Mouse (Mus musculus) heart, embryonic 13.5 days (tissue): Measurements from ENCODE around the gene Psd. TPM values are rescaled to one million over a fixed set of nuclear protein-coding genes. Genes with fewer than 3 reads are reported as not detected.

Source experiments
- ATAC-seq: fragments of 200-750 bp; cut with Nextera tagmentation; 2 replicates; pipeline ENCODE4 v1.8.0; 2017; ENCODE audit warnings: moderate TSS enrichment; ENCODE audit not compliant: insufficient number of reproducible peaks, low FRiP score, low TSS enrichment; ENCODE audit errors: extremely low read depth
- H3K27ac ChIP-seq: fragments of 300-500 bp; sonication (generic); replicated peaks from 2 replicates; pipeline ENCODE4 v1.5.1; 2015; ENCODE audit warnings: moderate library complexity, mild to moderate bottlenecking, inconsistent platforms
- H3K27me3 ChIP-seq: fragments of 300-500 bp; sonication (generic); replicated peaks from 2 replicates; pipeline ENCODE4 v1.6.1; 2015; ENCODE audit warnings: mild to moderate bottlenecking, inconsistent platforms
- H3K36me3 ChIP-seq: fragments of 300-500 bp; sonication (generic); 2 replicates; pipeline ENCODE4 v1.6.1; 2015; ENCODE audit warnings: mild to moderate bottlenecking, inconsistent platforms
- H3K4me1 ChIP-seq: fragments of 300-500 bp; sonication (generic); 2 replicates; pipeline ENCODE4 v1.6.1; 2015; ENCODE audit warnings: inconsistent platforms
- H3K4me2 ChIP-seq: fragments of 300-500 bp; sonication (generic); 2 replicates; pipeline ENCODE4 v1.6.1; 2015; ENCODE audit warnings: inconsistent platforms, mild to moderate bottlenecking, moderate library complexity
- H3K4me3 ChIP-seq: fragments of 300-500 bp; sonication (generic); 2 replicates; pipeline ENCODE4 v1.5.1; 2015; ENCODE audit warnings: moderate library complexity, mild to moderate bottlenecking, inconsistent platforms
- H3K9ac ChIP-seq: fragments of 300-500 bp; sonication (generic); 2 replicates; pipeline ENCODE4 v1.6.1; 2015; ENCODE audit warnings: inconsistent platforms, mild to moderate bottlenecking, moderate library complexity
- H3K9me3 ChIP-seq: fragments of 300-500 bp; sonication (generic); 2 replicates; pipeline ENCODE4 v1.6.1; 2016; ENCODE audit warnings: inconsistent platforms
- WGBS: fragments of 180-500 bp; shearing (Covaris S2); methylation state at CpG from one replicate; pipeline ENCODE4 v1.1.7; 2015; ENCODE audit warnings: mixed read lengths; 5-methylcytosine and 5-hydroxymethylcytosine counted together
- polyA plus RNA-seq: library from polyadenylated mRNA; unstranded; fragments of >200 nt; fragmentation: Nextera tagmentation; extraction: Ambion mirVana; gene quantifications from 2 replicates; pipeline ENCODE4 v1.2.1, GENCODE M21; 2015

Psd gene
- polyA plus RNA-seq, 1 experiment from 2014 or later: 4.3 TPM

GRCm38 (mm10) chr19:46337719-46338330 lies 10.9 kb upstream of the Psd start:
- WGBS: 38% methylated on average over 15 of the region's 15 CpGs
- H3K27ac ChIP-seq: peak overlapping the region; percentile 48; the same call in 1 of the 2 replicates
- ATAC-seq: no peak

GRCm38 (mm10) chr19:46333906-46334305 lies 7.0 kb upstream of the Psd start:
- WGBS: 72% methylated on average over 3 of the region's 3 CpGs
- Histone ChIP-seq H3K27ac (no peak overlapping the region), H3K36me3 (peaks cover 27% of the 10 kb centered on the region), H3K9ac (no peak overlapping the region), H3K4me2 (no peak overlapping the region), H3K4me1 (peaks cover 25% of the 10 kb centered on the region), H3K27me3 (no peaks in the 10 kb centered on the region), H3K9me3 (no peaks in the 10 kb centered on the region), H3K4me3 (no peak overlapping the region)
- ATAC-seq: no peak

More at GRCm38 (mm10) chr19:46337719-46338330, 10.9 kb upstream of the Psd start:
- H3K27me3 ChIP-seq: 0 out of 2 replicates have a peak, but pooled peaks cover 10% of the 10 kb centered on the region
- H3K36me3 ChIP-seq: no peaks in the 10 kb centered on the region
- peak overlapping the region; percentile 88 for H3K4me2 ChIP-seq
- peak overlapping the region; percentile 91 for H3K9ac ChIP-seq
- H3K4me1 ChIP-seq: peaks cover 20% of the 10 kb centered on the region
- H3K9me3 ChIP-seq: no peaks in the 10 kb centered on the region
- H3K4me3 ChIP-seq: peak overlapping the region; percentile 87

GRCm38 (mm10) chr19:46332721-46333339 lies 5.9 kb upstream of the Psd start:
- 63% methylated on average over 7 of the region's 7 CpGs for WGBS
- no peak overlapping the region for H3K4me3 ChIP-seq
- H3K27ac ChIP-seq: no peak overlapping the region
- peaks cover 27% of the 10 kb centered on the region for H3K36me3 ChIP-seq
- H3K9me3 ChIP-seq: no peaks in the 10 kb centered on the region
- peaks cover 23% of the 10 kb centered on the region for H3K4me1 ChIP-seq
- no peak overlapping the region for H3K9ac ChIP-seq
- H3K27me3 ChIP-seq: no peaks in the 10 kb centered on the region
- ATAC-seq: no peak
- no peak overlapping the region for H3K4me2 ChIP-seq

GRCm38 (mm10) chr19:46331936-46332335 lies 5.0 kb upstream of the Psd start:
- Histone ChIP-seq H3K9me3 (no peaks in the 10 kb centered on the region), H3K4me3 (no peak overlapping the region), H3K36me3 (peaks cover 27% of the 10 kb centered on the region), H3K27ac (no peak overlapping the region), H3K4me1 (peaks cover 24% of the 10 kb centered on the region), H3K9ac (no peak overlapping the region), H3K4me2 (no peak overlapping the region), H3K27me3 (peaks cover 6% of the 10 kb centered on the region)
- no peak for ATAC-seq
- WGBS: 78% methylated on average over 3 of the region's 3 CpGs

GRCm38 (mm10) chr19:46331326-46331725 lies 4.4 kb upstream of the Psd start:
- ATAC-seq: no peak
- Histone ChIP-seq H3K4me2 (no peak overlapping the region), H3K9me3 (no peaks in the 10 kb centered on the region), H3K4me1 (peaks cover 28% of the 10 kb centered on the region), H3K36me3 (peaks cover 27% of the 10 kb centered on the region), H3K27ac (no peak overlapping the region), H3K9ac (no peak overlapping the region), H3K27me3 (peaks cover 12% of the 10 kb centered on the region), H3K4me3 (no peak overlapping the region)
- 83% methylated on average over 14 of the region's 14 CpGs for WGBS

GRCm38 (mm10) chr19:46330696-46331095 lies 3.7 kb upstream of the Psd start:
- WGBS: 86% methylated on average over 12 of the region's 12 CpGs

GRCm38 (mm10) chr19:46329951-46330350 lies 3.0 kb upstream of the Psd start:
- Histone ChIP-seq H3K36me3 (peaks cover 27% of the 10 kb centered on the region), H3K4me1 (peaks cover 28% of the 10 kb centered on the region), H3K4me3 (peak overlapping the region; percentile 79; the same call in 1 of the 2 replicates)

More at GRCm38 (mm10) chr19:46330696-46331095, 3.7 kb upstream of the Psd start:
- H3K4me2 ChIP-seq: no peak overlapping the region
- no peak overlapping the region for H3K9ac ChIP-seq
- no peak for ATAC-seq
- peaks cover 28% of the 10 kb centered on the region for H3K4me1 ChIP-seq
- no peak overlapping the region for H3K4me3 ChIP-seq
- H3K27ac ChIP-seq: no peak overlapping the region
- no peaks in the 10 kb centered on the region for H3K9me3 ChIP-seq
- H3K27me3 ChIP-seq: peaks cover 19% of the 10 kb centered on the region
- peaks cover 27% of the 10 kb centered on the region for H3K36me3 ChIP-seq

GRCm38 (mm10) chr19:46329031-46329641 lies 2.2 kb upstream of the Psd start:
- Histone ChIP-seq H3K9me3 (no peaks in the 10 kb centered on the region), H3K9ac (peak overlapping the region; percentile 84), H3K4me2 (peak overlapping the region; percentile 98), H3K27ac (peak overlapping the region; percentile 84), H3K36me3 (peaks cover 27% of the 10 kb centered on the region), H3K27me3 (peaks cover 34% of the 10 kb centered on the region), H3K4me1 (peaks cover 28% of the 10 kb centered on the region), H3K4me3 (peak overlapping the region; percentile 79)
- 2% methylated on average over 52 of the region's 54 CpGs for WGBS
- ATAC-seq: no peak

More at GRCm38 (mm10) chr19:46329951-46330350, 3.0 kb upstream of the Psd start:
- H3K4me2 ChIP-seq: peak overlapping the region; percentile 98
- peaks cover 26% of the 10 kb centered on the region for H3K27me3 ChIP-seq
- no peak overlapping the region for H3K27ac ChIP-seq
- 6% methylated on average over 16 of the region's 16 CpGs for WGBS
- H3K9ac ChIP-seq: no peak overlapping the region
- no peaks in the 10 kb centered on the region for H3K9me3 ChIP-seq
- 0 out of 2 replicates have a peak, but pooled peaks have one; percentile 26 for ATAC-seq

- under 1% methylated on average over 81 of the region's 81 CpGs for WGBS
- no peaks in the 10 kb centered on the region for H3K9me3 ChIP-seq
- H3K4me2 ChIP-seq: peak within 1 kb of the TSS; percentile 98
- H3K36me3 ChIP-seq: peaks cover 27% of the 10 kb centered on the region
- peak within 1 kb of the TSS; percentile 84 for H3K9ac ChIP-seq
- peak within 1 kb of the TSS; percentile 79 for H3K4me3 ChIP-seq
- peaks cover 28% of the 10 kb centered on the region for H3K4me1 ChIP-seq
- ATAC-seq: peak; percentile 69
- peaks cover 42% of the 10 kb centered on the region for H3K27me3 ChIP-seq
- peak within 1 kb of the TSS; percentile 84 for H3K27ac ChIP-seq
Measured at GRCm38 (mm10) chr19:46328081-46329030, 1.4 kb upstream of the Psd start, which contains the start of gene Fbxl15. Gene Fbxl15, plus strand, starts transcription at chr19:46328184.

- H3K9ac ChIP-seq: peak overlapping the region; percentile 84
- 22% methylated on average over 14 of the region's 14 CpGs for WGBS
- H3K36me3 ChIP-seq: peaks cover 25% of the 10 kb centered on the region
- H3K4me1 ChIP-seq: peaks cover 28% of the 10 kb centered on the region
- peaks cover 50% of the 10 kb centered on the region for H3K27me3 ChIP-seq
- peak overlapping the region; percentile 98 for H3K4me2 ChIP-seq
- peak overlapping the region; percentile 79 for H3K4me3 ChIP-seq
- ATAC-seq: no peak
- no peaks in the 10 kb centered on the region for H3K9me3 ChIP-seq
- H3K27ac ChIP-seq: peak overlapping the region; percentile 84; the same call in 1 of the 2 replicates
Measured at GRCm38 (mm10) chr19:46327531-46328064, 642 bp upstream of the Psd start.
